Mouse (Mus musculus) hindbrain, postnatal 0 days (tissue): ENCODE measurements around the gene Ube4a. TPM values are rescaled to one million over a fixed set of nuclear protein-coding genes. Genes with fewer than 3 reads are reported as not detected.

ENCODE experiments used
- ATAC-seq: fragments of 200-750 bp; cut with Nextera tagmentation; 2 replicates; pipeline ENCODE4 v1.8.0; 2017; ENCODE audit warnings: mild to moderate bottlenecking, moderate TSS enrichment, moderate library complexity
- DNase-seq: peaks from one replicate; pipeline ENCODE4 v3.0.0-alpha.2; 2015; ENCODE audit warnings: low spot score
- H3K27ac ChIP-seq: fragments of 300-500 bp; sonication (generic); 2 replicates; pipeline ENCODE4 v1.5.1; 2014; ENCODE audit warnings: mild to moderate bottlenecking
- H3K27me3 ChIP-seq: fragments of 300-500 bp; sonication (generic); 2 replicates; pipeline ENCODE4 v1.6.1; 2014; ENCODE audit warnings: low read length, mixed read lengths; ENCODE audit not compliant: insufficient read depth
- H3K36me3 ChIP-seq: fragments of 300-500 bp; sonication (generic); 2 replicates; pipeline ENCODE4 v1.6.1; 2014; ENCODE audit warnings: low read length, mixed read lengths; ENCODE audit not compliant: insufficient read depth
- H3K4me1 ChIP-seq: fragments of 300-500 bp; sonication (generic); 2 replicates; pipeline ENCODE4 v1.6.1; 2014; ENCODE audit warnings: antibody characterized with exemption, low read length, mixed read lengths; ENCODE audit not compliant: insufficient read depth
- H3K4me2 ChIP-seq: fragments of 300-500 bp; sonication (generic); 2 replicates; pipeline ENCODE4 v1.6.1; 2014; ENCODE audit warnings: low read depth, mild to moderate bottlenecking, low read length, moderate library complexity, mixed read lengths
- H3K4me3 ChIP-seq: fragments of 300-500 bp; sonication (generic); 2 replicates; pipeline ENCODE4 v1.5.1; 2014; ENCODE audit warnings: low read length
- H3K9ac ChIP-seq: fragments of 300-500 bp; sonication (generic); replicated peaks from 2 replicates; pipeline ENCODE4 v1.6.1; 2014; ENCODE audit warnings: mild to moderate bottlenecking, low read length, moderate library complexity, mixed read lengths
- H3K9me3 ChIP-seq: fragments of 300-500 bp; sonication (generic); 2 replicates; pipeline ENCODE4 v1.6.1; 2016; ENCODE audit warnings: low read length, mixed read lengths
- CTCF ChIP-seq: IDR thresholded peaks from 2 replicates; pipeline ENCODE4 v1.5.1; 2016; ENCODE audit warnings: antibody characterized with exemption, control low read depth, low read depth
- WGBS: fragments of 180-500 bp; shearing (Covaris S2); extraction: QIAGEN DNeasy Blood & Tissue Kit; methylation state at CpG from one replicate; pipeline ENCODE4 v1.1.7; 2014; 5-methylcytosine and 5-hydroxymethylcytosine counted together
- polyA plus RNA-seq: library from polyadenylated mRNA; unstranded; fragments of >200 nt; fragmentation: Nextera tagmentation; extraction: Ambion mirVana; gene quantifications from 2 replicates; pipeline ENCODE4 v1.2.1, GENCODE M21; 2015
- total RNA-seq: library from RNA; depleted of rRNA; stranded (reverse); fragments of >200 nt; gene quantifications from 2 replicates; pipeline ENCODE4 v1.2.3, GENCODE M21; 2014

Ube4a gene
- total and polyA plus RNA-seq, 2 experiments from 2014 or later, result 24.8 to 44.5 TPM

- no peaks in the 10 kb centered on the region for H3K36me3 ChIP-seq
- WGBS, result 89% methylated on average over 3 of the region's 3 CpGs
Observed at GRCm38 (mm10) chr9:44982531-44982930, 17.1 kb upstream of the Ube4a start.

GRCm38 (mm10) chr9:44982081-44982480 lies 16.7 kb upstream of the Ube4a start:
- H3K4me3 ChIP-seq, result no peak overlapping the region
- no peak overlapping the region for H3K27ac ChIP-seq
- no peaks in the 10 kb centered on the region for H3K9me3 ChIP-seq
- H3K36me3 ChIP-seq, result no peaks in the 10 kb centered on the region
- no peak for ATAC-seq
- TF ChIP-seq CTCF, result no peak
- WGBS, result 88% methylated on average over 8 of the region's 8 CpGs
- no peak for DNase-seq
- H3K4me1 ChIP-seq, result no peaks in the 10 kb centered on the region
- H3K9ac ChIP-seq, result no peak overlapping the region
- no peaks in the 10 kb centered on the region for H3K27me3 ChIP-seq
- H3K4me2 ChIP-seq, result no peak overlapping the region

More at GRCm38 (mm10) chr9:44982531-44982930, 17.1 kb upstream of the Ube4a start:
- H3K27me3 ChIP-seq, result no peaks in the 10 kb centered on the region
- no peak overlapping the region for H3K4me3 ChIP-seq
- TF ChIP-seq CTCF, result no peak
- H3K9ac ChIP-seq, result no peak overlapping the region
- no peaks in the 10 kb centered on the region for H3K4me1 ChIP-seq
- H3K4me2 ChIP-seq, result no peak overlapping the region
- no peak for DNase-seq
- H3K27ac ChIP-seq, result no peak overlapping the region
- no peaks in the 10 kb centered on the region for H3K9me3 ChIP-seq
- ATAC-seq, result no peak

- Histone ChIP-seq H3K9ac (no peak within 1 kb of the TSS), H3K4me2 (no peak within 1 kb of the TSS), H3K27ac (no peak within 1 kb of the TSS), H3K4me3 (no peak within 1 kb of the TSS), H3K9me3 (no peaks in the 10 kb centered on the region), H3K4me1 (no peaks in the 10 kb centered on the region), H3K27me3 (no peaks in the 10 kb centered on the region), H3K36me3 (no peaks in the 10 kb centered on the region)
- 79% methylated on average over 4 of the region's 4 CpGs for WGBS
- DNase-seq, result no peak
- ATAC-seq, result no peak
- no peak for TF ChIP-seq CTCF
Observed at GRCm38 (mm10) chr9:44981676-44982075, 16.3 kb upstream of the Ube4a start, which contains the start of gene Cd3d. Gene Cd3d, plus strand, starts transcription at chr9:44981786.

GRCm38 (mm10) chr9:44981104-44981503 lies 15.7 kb upstream of the Ube4a start:
- no peak overlapping the region for H3K4me3 ChIP-seq
- no peak for TF ChIP-seq CTCF
- 91% methylated on average over 2 of the region's 2 CpGs for WGBS
- no peaks in the 10 kb centered on the region for H3K9me3 ChIP-seq
- DNase-seq (no peak), ATAC-seq (no peak)
- H3K9ac ChIP-seq, result no peak overlapping the region
- H3K27me3 ChIP-seq, result no peaks in the 10 kb centered on the region
- H3K36me3 ChIP-seq, result no peaks in the 10 kb centered on the region
- no peak overlapping the region for H3K27ac ChIP-seq
- no peaks in the 10 kb centered on the region for H3K4me1 ChIP-seq
- no peak overlapping the region for H3K4me2 ChIP-seq

- Histone ChIP-seq H3K4me2 (no peak within 1 kb of the TSS), H3K4me3 (no peak within 1 kb of the TSS), H3K36me3 (no peaks in the 10 kb centered on the region), H3K9me3 (no peaks in the 10 kb centered on the region), H3K27ac (no peak within 1 kb of the TSS), H3K9ac (no peak within 1 kb of the TSS), H3K4me1 (no peaks in the 10 kb centered on the region), H3K27me3 (no peaks in the 10 kb centered on the region)
- no peak for ATAC-seq
- TF ChIP-seq CTCF, result no peak
- WGBS, result 66% methylated on average over 3 of the region's 3 CpGs
- no peak for DNase-seq
Observed at GRCm38 (mm10) chr9:44980242-44980641, 14.8 kb upstream of the Ube4a start, which contains the start of gene Cd3g. Gene Cd3g, minus strand, starts transcription at chr9:44980431.

- WGBS, result 86% methylated on average over 7 of the region's 7 CpGs
- Histone ChIP-seq H3K4me1 (no peaks in the 10 kb centered on the region), H3K4me3 (no peak overlapping the region), H3K4me2 (no peak overlapping the region), H3K27me3 (no peaks in the 10 kb centered on the region), H3K9me3 (no peaks in the 10 kb centered on the region), H3K36me3 (no peaks in the 10 kb centered on the region), H3K27ac (no peak overlapping the region), H3K9ac (no peak overlapping the region)
- TF ChIP-seq CTCF, result no peak
- DNase-seq (no peak), ATAC-seq (no peak)
Observed at GRCm38 (mm10) chr9:44979806-44980205, 14.4 kb upstream of the Ube4a start.

GRCm38 (mm10) chr9:44977813-44978212 lies 12.4 kb upstream of the Ube4a start:
- no peak overlapping the region for H3K4me2 ChIP-seq
- no peak for TF ChIP-seq CTCF
- H3K36me3 ChIP-seq, result no peaks in the 10 kb centered on the region
- DNase-seq, result no peak
- no peaks in the 10 kb centered on the region for H3K9me3 ChIP-seq
- WGBS, result 75% methylated on average over 6 of the region's 6 CpGs
- H3K4me3 ChIP-seq, result no peak overlapping the region
- H3K9ac ChIP-seq, result no peak overlapping the region
- peaks cover 7% of the 10 kb centered on the region; the same call in 1 of the 2 replicates for H3K27me3 ChIP-seq
- no peak for ATAC-seq
- H3K4me1 ChIP-seq, result no peaks in the 10 kb centered on the region
- no peak overlapping the region for H3K27ac ChIP-seq
